Mouse (Mus musculus): ENCODE results near the gene Bend3.

Bend3 gene

DNA sequence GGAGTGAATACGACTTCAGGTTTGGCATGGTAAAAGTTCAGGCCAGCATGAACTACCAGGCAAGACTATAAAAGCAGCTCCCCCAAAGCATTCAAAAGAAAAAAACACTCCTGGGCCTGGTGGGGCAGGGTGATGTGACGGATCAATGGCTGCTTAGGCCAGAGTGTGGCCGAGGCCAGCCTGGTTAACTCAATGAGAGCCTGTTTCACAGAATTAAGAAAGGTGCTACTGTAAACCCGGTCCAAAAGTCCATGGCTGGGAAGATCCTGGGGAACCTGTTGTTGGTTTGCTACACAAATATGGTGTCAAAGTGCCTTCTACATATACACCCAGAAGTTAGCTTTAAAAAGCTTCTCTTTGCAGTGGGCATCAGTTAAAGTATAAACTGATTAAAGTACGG, 60.2 kb downstream of the Bend3 start:
- DNase-seq, result no peak

GRCm38 (mm10) chr10:43539746-43540310, 61.2 kb downstream of the Bend3 start:
- DNase-seq, result no peak

- peak; percentile 99 for DNase-seq
Observed at GRCm38 (mm10) chr10:43540442-43541152, 62.0 kb downstream of the Bend3 start, which contains the start of gene 1700021F05Rik. Gene 1700021F05Rik, minus strand, starts transcription at chr10:43540994.

- DNase-seq, result no peak
Observed at GRCm38 (mm10) chr10:43541153-43541544, 62.5 kb downstream of the Bend3 start.

DNA sequence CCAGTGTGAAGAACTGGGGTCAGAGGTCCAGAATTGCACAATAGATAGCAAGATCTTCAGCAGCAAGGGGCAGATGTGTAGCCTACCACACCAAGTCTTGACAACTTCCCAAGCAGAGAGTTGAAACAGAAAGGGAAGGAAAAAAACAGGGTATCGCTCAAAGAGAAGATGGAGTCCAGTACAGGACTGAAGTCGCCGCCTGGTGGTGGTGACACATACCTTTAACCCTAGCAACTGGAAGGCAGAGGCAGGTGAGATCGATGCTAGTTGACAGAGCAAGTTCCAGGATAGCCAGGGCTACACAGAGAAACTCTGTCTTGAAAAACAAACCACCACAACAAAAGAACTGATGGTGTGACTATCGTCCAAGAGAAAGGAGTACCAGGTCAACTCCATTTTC, 70.8 kb downstream of the Bend3 start:
- DNase-seq, result peak; percentile 66

GRCm38 (mm10) chr10:43550923-43551322, 72.3 kb downstream of the Bend3 start:
- DNase-seq, result no peak

DNA sequence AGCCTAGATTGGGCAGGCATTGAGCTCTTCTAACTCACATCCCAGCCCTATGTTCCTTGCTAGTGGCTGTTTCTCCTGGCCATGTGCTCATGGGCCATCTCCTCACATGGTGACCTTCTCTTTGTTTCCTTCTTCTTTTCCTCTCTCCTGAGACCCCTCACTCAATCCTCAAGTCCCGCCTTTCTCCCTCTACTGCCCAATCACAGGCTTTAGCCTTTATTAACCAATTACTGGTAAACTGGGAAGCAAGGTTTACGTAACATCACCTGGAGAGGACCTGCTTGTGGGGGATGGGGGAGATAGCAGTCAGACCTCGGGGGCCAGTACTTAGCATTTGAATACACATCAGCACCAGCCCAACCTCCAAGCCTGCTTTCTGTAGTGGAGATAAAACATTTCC, 72.8 kb downstream of the Bend3 start:
- no peak for DNase-seq

GRCm38 (mm10) chr10:43557630-43558165, 79.1 kb downstream of the Bend3 start:
- no peak for DNase-seq

- DNase-seq, result no peak
Observed at GRCm38 (mm10) chr10:43559313-43559712, 80.7 kb downstream of the Bend3 start.

DNA sequence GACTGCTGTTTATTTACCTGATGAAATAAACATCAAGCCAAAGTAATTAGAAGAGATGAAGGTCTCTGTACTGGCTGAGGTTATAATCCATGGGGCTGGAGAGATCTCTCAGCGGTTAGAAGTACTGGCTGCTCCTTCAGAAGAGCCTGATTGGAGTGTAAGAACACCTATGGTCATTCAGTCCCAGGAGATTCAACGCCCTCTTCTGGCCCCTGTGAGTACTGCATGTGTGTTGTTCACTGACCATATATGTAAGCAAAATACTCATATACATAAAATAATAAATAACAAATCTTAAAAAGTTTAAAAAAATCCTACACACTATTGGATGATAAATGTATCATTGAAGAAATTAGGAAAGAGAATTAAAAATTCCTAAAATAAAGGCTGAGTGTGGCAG, 82.1 kb downstream of the Bend3 start:
- peak; percentile 19 for DNase-seq

GRCm38 (mm10) chr10:43561311-43561710, 82.7 kb downstream of the Bend3 start:
- DNase-seq, result no peak
